Mouse (Mus musculus) adrenal gland, adult 2 months (tissue): Measurements from ENCODE around the gene Sult2a8. TPM values are rescaled to one million over a fixed set of nuclear protein-coding genes. Genes with fewer than 3 reads are reported as not detected.
"Not testable (repeated sequence)": the region's sequence is repeated elsewhere in the genome, so short reads cannot be mapped to it uniquely, and the experiment has no call there.

ENCODE experiments used
- DNase-seq: peaks from one replicate; pipeline ENCODE4 v3.0.0; 2021
- long read RNA-seq: library from polyadenylated mRNA; stranded (forward); transcript quantifications from one replicate; pipeline ENCODE4 v2.0.0, GENCODE M21; 2021
- polyA plus RNA-seq: library from polyadenylated mRNA; depleted of rRNA; stranded (reverse); fragments of >200 nt; gene quantifications from 2 replicates; pipeline ENCODE4 v1.2.3, GENCODE M21; 2012; rRNA removed
- total RNA-seq, 2 experiments: library from RNA; stranded (reverse); gene quantifications; 2 replicates each; pipeline ENCODE4 v1.2.3; 2021

Gene Sult2a8
- total RNA-seq, result 1 to 10 TPM in 1 of 2 experiments, not detected in 1; 2.0 TPM
- not detected in 2 replicates for polyA plus RNA-seq
- long read RNA-seq, result 0 reads

GRCm38 (mm10) chr7:14446534-14446933 is at the start of gene Sult2a8:
TSS of gene Sult2a8 (minus strand) at chr7:14446769.
- DNase-seq, result no peak

GRCm38 (mm10) chr7:14494130-14494529 is 47.6 kb upstream of the Sult2a8 start, which contains the start of gene Sult2a7:
TSS of gene Sult2a7 (minus strand) at chr7:14494230.
- no peak for DNase-seq

- DNase-seq, result no peak
Observed at GRCm38 (mm10) chr7:14492886-14493285, 46.3 kb upstream of the Sult2a8 start.

- DNase-seq, result no peak
Observed at GRCm38 (mm10) chr7:14439581-14439980, 7.0 kb downstream of the Sult2a8 start.

GRCm38 (mm10) chr7:14438484-14438883 is 8.1 kb downstream of the Sult2a8 start:
- DNase-seq, result no peak

GRCm38 (mm10) chr7:14438029-14438428 is 8.5 kb downstream of the Sult2a8 start:
- DNase-seq, result no peak

- not testable (repeated sequence) for DNase-seq
Observed at GRCm38 (mm10) chr7:14399363-14399762, 47.2 kb downstream of the Sult2a8 start.

DNA sequence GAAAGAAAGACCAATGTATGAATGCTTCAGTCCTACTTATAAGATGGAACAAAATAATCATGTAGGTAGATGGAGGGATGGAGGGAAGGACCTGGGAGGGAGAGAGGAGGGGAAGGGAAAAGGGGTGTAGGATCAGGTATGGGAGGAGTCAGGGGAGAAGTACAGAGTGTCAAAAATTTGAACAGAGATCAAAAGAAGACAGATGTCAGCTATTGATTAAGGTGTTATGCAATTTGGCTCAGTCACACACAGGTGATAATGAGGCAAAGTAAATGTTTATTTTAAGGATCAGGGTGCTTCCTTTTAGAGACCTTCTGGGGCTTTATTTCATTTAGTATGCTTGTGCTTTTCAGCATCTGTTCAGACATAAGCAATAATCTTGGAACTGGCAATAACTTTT is 50.1 kb downstream of the Sult2a8 start:
- no peak for DNase-seq

Other genes with a start within 250 kb of the Sult2a8 start
- gene Sult2a6, start 191.9 kb downstream of the Sult2a8 start, total RNA-seq, result not detected
- not detected in 2 replicates for gene Sult2a6, start 191.9 kb downstream of the Sult2a8 start, polyA plus RNA-seq
- gene Obox8, start 113.2 kb downstream of the Sult2a8 start, total RNA-seq, result not detected
- gene Obox8, start 113.2 kb downstream of the Sult2a8 start, polyA plus RNA-seq, result not detected in 2 replicates
- gene Sult2a7, start 47.5 kb upstream of the Sult2a8 start, total RNA-seq, result not detected
- not detected in 2 replicates for gene Sult2a7, start 47.5 kb upstream of the Sult2a8 start, polyA plus RNA-seq
- gene Vmn1r90, start 116.7 kb upstream of the Sult2a8 start, total RNA-seq, result not detected
- not detected in 2 replicates for gene Vmn1r90, start 116.7 kb upstream of the Sult2a8 start, polyA plus RNA-seq
- gene Obox7, start 212.7 kb upstream of the Sult2a8 start, total RNA-seq, result not detected
- not detected in 2 replicates for gene Obox7, start 212.7 kb upstream of the Sult2a8 start, polyA plus RNA-seq